Mouse (Mus musculus): Measurements from ENCODE around the gene Creb3l4. TPM values are rescaled to one million over a fixed set of nuclear protein-coding genes. Genes with fewer than 3 reads are reported as not detected.

The Creb3l4 gene
- polyA plus RNA-seq, 2 experiments: 0.24 to 0.27 TPM

GRCm38 (mm10) chr3:90277793-90278192 lies 34.5 kb upstream of the Creb3l4 start:
- 79% methylated on average over 9 of the region's 9 CpGs for WGBS (ENCODE audit: insufficient replicate concordance)
- no peaks in the 10 kb centered on the region for H3K4me1 ChIP-seq (replicated peaks; ENCODE audit: control insufficient read depth in 2 of 2, insufficient read depth in 2 of 2, low read length in 1 of 2)
- no peaks in the 10 kb centered on the region for H3K27me3 ChIP-seq (ENCODE audit: control insufficient read depth, insufficient read depth, low read length)
- no peak overlapping the region for H3K4me3 ChIP-seq (ENCODE audit: insufficient read depth in 1 of 2, low read depth in 2 of 2, low read length in 2 of 2)
- no peaks in the 10 kb centered on the region for H3K9me3 ChIP-seq (ENCODE audit: control insufficient read depth, low read length)
- H3K36me3 ChIP-seq (replicated peaks; ENCODE audit: control insufficient read depth, insufficient read depth, low read depth): no peaks in the 10 kb centered on the region
- H3K9ac ChIP-seq (replicated peaks): no peak overlapping the region
- DNase-seq (ENCODE audit: low read depth in 3 of 3, low spot score in 3 of 3) (no peak), ATAC-seq (ENCODE audit: insufficient read depth) (no peak)
- TF ChIP-seq EP300 (IDR thresholded peaks at IDR 0.05; ENCODE audit: low read depth) (no peak), CTCF (IDR thresholded peaks at IDR 0.05; ENCODE audit: low read depth) (no peak)
- no peak overlapping the region for H3K27ac ChIP-seq
- H3K4me2 ChIP-seq (ENCODE audit: low read depth): no peak overlapping the region

DNA sequence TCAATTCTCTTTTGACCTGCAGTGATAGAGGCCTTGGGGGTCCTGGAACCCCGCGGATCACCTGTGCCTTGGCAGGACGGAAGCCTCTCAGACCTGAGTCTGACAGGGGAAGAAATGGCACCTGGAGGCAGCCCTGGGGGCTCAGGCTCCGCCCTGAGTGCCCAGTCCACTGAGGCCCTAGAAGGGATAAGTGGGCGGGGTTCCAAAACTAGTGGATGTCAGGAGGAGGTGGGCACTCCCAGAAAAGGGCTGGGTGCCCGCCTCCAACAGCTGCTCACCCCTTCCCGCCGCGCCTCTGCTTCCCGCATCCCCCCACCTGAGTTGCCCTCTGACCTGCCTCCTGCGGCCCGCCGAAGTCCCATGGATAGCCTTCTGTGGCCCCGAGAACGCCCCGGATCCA lies 33.5 kb upstream of the Creb3l4 start:
- Histone ChIP-seq H3K27ac (no peak overlapping the region), H3K9ac (replicated peaks) (no peak overlapping the region), H3K36me3 (replicated peaks; ENCODE audit: control insufficient read depth, insufficient read depth, low read depth) (no peaks in the 10 kb centered on the region), H3K4me3 (ENCODE audit: insufficient read depth in 1 of 2, low read depth in 2 of 2, low read length in 2 of 2) (no peak overlapping the region), H3K4me1 (replicated peaks; ENCODE audit: control insufficient read depth in 2 of 2, insufficient read depth in 2 of 2, low read length in 1 of 2) (no peaks in the 10 kb centered on the region), H3K9me3 (ENCODE audit: control insufficient read depth, low read length) (no peaks in the 10 kb centered on the region), H3K4me2 (ENCODE audit: low read depth) (no peak overlapping the region), H3K27me3 (ENCODE audit: control insufficient read depth, insufficient read depth, low read length) (no peaks in the 10 kb centered on the region)
- 78% methylated on average over 16 of the region's 16 CpGs for WGBS (ENCODE audit: insufficient replicate concordance)
- no peak for DNase-seq (ENCODE audit: low read depth in 3 of 3, low spot score in 3 of 3)
- TF ChIP-seq CTCF (IDR thresholded peaks at IDR 0.05; ENCODE audit: low read depth) (no peak), EP300 (IDR thresholded peaks at IDR 0.05; ENCODE audit: low read depth) (no peak)
- ATAC-seq (ENCODE audit: insufficient read depth): no peak

GRCm38 (mm10) chr3:90275286-90275685 lies 32.0 kb upstream of the Creb3l4 start:
- TF ChIP-seq CTCF (IDR thresholded peaks at IDR 0.05; ENCODE audit: low read depth) (no peak), EP300 (IDR thresholded peaks at IDR 0.05; ENCODE audit: low read depth) (no peak)
- 80% methylated on average over 11 of the region's 11 CpGs for WGBS (ENCODE audit: insufficient replicate concordance)
- H3K9ac ChIP-seq (replicated peaks): no peak overlapping the region
- H3K9me3 ChIP-seq (ENCODE audit: control insufficient read depth, low read length): no peaks in the 10 kb centered on the region
- no peak overlapping the region for H3K27ac ChIP-seq
- no peaks in the 10 kb centered on the region for H3K36me3 ChIP-seq (replicated peaks; ENCODE audit: control insufficient read depth, insufficient read depth, low read depth)
- DNase-seq (ENCODE audit: low read depth in 3 of 3, low spot score in 3 of 3) (no peak), ATAC-seq (ENCODE audit: insufficient read depth) (no peak)
- no peak overlapping the region for H3K4me3 ChIP-seq (ENCODE audit: insufficient read depth in 1 of 2, low read depth in 2 of 2, low read length in 2 of 2)
- H3K4me2 ChIP-seq (ENCODE audit: low read depth): no peak overlapping the region
- no peaks in the 10 kb centered on the region for H3K4me1 ChIP-seq (replicated peaks; ENCODE audit: control insufficient read depth in 2 of 2, insufficient read depth in 2 of 2, low read length in 1 of 2)
- H3K27me3 ChIP-seq (ENCODE audit: control insufficient read depth, insufficient read depth, low read length): no peaks in the 10 kb centered on the region

DNA sequence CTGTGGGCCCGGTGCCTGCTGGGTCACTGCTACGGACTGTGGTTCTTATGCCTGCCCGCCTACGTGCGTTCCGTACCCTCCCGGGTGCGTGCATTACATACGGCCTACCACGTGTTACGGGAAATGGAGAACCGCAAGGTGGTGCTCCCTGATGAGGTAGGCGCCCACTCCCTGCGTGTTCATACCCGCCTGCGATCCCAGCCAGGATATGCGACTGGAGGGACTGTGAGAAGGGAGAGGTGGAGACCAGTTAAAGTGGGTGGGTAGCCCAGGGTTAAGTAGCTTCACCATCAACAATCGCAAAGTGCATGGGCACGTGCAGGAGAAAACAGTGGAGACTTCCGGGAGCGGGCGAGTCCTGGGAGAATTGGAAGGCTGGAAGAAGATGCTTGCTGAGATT lies 30.5 kb upstream of the Creb3l4 start:
- Histone ChIP-seq H3K36me3 (replicated peaks; ENCODE audit: control insufficient read depth, insufficient read depth, low read depth) (no peaks in the 10 kb centered on the region), H3K4me1 (replicated peaks; ENCODE audit: control insufficient read depth in 2 of 2, insufficient read depth in 2 of 2, low read length in 1 of 2) (no peaks in the 10 kb centered on the region), H3K4me2 (ENCODE audit: low read depth) (no peak overlapping the region), H3K9ac (replicated peaks) (no peak overlapping the region), H3K9me3 (ENCODE audit: control insufficient read depth, low read length) (no peaks in the 10 kb centered on the region), H3K27me3 (ENCODE audit: control insufficient read depth, insufficient read depth, low read length) (no peaks in the 10 kb centered on the region), H3K4me3 (ENCODE audit: insufficient read depth in 1 of 2, low read depth in 2 of 2, low read length in 2 of 2) (no peak overlapping the region), H3K27ac (no peak overlapping the region)
- ATAC-seq (ENCODE audit: insufficient read depth): no peak
- 86% methylated on average over 22 of the region's 22 CpGs for WGBS (ENCODE audit: insufficient replicate concordance)
- DNase-seq (ENCODE audit: low read depth in 3 of 3, low spot score in 3 of 3): no peak
- TF ChIP-seq EP300 (IDR thresholded peaks at IDR 0.05; ENCODE audit: low read depth): no peak

GRCm38 (mm10) chr3:90272170-90272569 lies 28.9 kb upstream of the Creb3l4 start:
- Histone ChIP-seq H3K9ac (replicated peaks) (no peak overlapping the region), H3K27me3 (ENCODE audit: control insufficient read depth, insufficient read depth, low read length) (no peaks in the 10 kb centered on the region), H3K4me2 (ENCODE audit: low read depth) (no peak overlapping the region), H3K4me1 (replicated peaks; ENCODE audit: control insufficient read depth in 2 of 2, insufficient read depth in 2 of 2, low read length in 1 of 2) (0 out of 4 replicates have a peak, but pooled peaks cover 0 to 3% of the 10 kb centered on the region in 2 experiments), H3K36me3 (replicated peaks; ENCODE audit: control insufficient read depth, insufficient read depth, low read depth) (no peaks in the 10 kb centered on the region), H3K9me3 (ENCODE audit: control insufficient read depth, low read length) (no peaks in the 10 kb centered on the region), H3K27ac (no peak overlapping the region), H3K4me3 (ENCODE audit: insufficient read depth in 1 of 2, low read depth in 2 of 2, low read length in 2 of 2) (no peak overlapping the region)
- no peak for TF ChIP-seq EP300 (IDR thresholded peaks at IDR 0.05; ENCODE audit: low read depth)
- TF ChIP-seq CTCF (IDR thresholded peaks at IDR 0.05; ENCODE audit: low read depth): no peak
- 76% methylated on average over 9 of the region's 9 CpGs for WGBS (ENCODE audit: insufficient replicate concordance)
- no peak for DNase-seq (ENCODE audit: low read depth in 3 of 3, low spot score in 3 of 3)
- no peak for ATAC-seq (ENCODE audit: insufficient read depth)

All from liver, embryonic 14.5 days (tissue).